Mouse (Mus musculus) lung, postnatal 0 days (tissue): ENCODE data around the gene Gskip.

ENCODE experiments used
- CTCF ChIP-seq: IDR thresholded peaks from 2 replicates; pipeline ENCODE4 v1.5.1; 2016; ENCODE audit warnings: antibody characterized with exemption, mild to moderate bottlenecking
- EP300 ChIP-seq: IDR thresholded peaks from 2 replicates; pipeline ENCODE4 v1.6.1; 2016; ENCODE audit warnings: antibody characterized with exemption, mild to moderate bottlenecking, control low read depth

- no peak for TF ChIP-seq CTCF
- no peak for TF ChIP-seq EP300
These were observed 50.7 kb downstream of the Gskip start for GRCm38 (mm10) chr12:105735226-105735888.
